Mouse (Mus musculus): Measurements from ENCODE around the gene Pde1c.

DNA sequence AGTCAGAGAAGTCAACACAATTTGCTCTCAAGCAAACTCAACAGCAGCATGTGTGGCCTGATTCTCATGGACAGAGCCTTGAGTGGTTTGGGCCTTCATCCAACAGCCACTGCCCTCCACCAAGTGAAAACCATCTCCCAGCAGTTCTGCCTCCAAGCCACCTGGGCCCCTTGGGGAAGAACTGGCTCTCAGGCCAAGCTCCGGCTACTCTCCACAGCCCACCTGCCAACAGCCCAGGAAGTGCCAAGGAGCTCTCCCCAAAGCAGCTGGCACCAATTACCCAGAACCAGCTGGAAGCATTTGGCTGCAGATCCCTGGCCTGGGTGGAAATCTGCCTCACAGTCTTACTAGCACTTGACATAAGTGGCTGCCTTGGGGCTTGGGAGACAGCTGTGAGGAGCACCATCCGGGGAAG, 8.4 kb downstream of the Pde1c start:
- TF ChIP-seq CTCF (IDR thresholded peaks at IDR 0.05; ENCODE audit: insufficient read depth, low read depth, low read length), result no peak
- no peak for TF ChIP-seq POLR2A (IDR thresholded peaks at IDR 0.05; ENCODE audit: insufficient read depth, low read depth, low read length)
